Mouse (Mus musculus) macrophage (primary cell): ENCODE measurements around the gene Bcl9. TPM values are rescaled to one million over a fixed set of nuclear protein-coding genes. Genes with fewer than 3 reads are reported as not detected.
A peak's percentile ranks its signal among the peaks of the same experiment; 100 is the strongest.

Source experiments
- H3K27ac ChIP-seq: fragments of 350-480 bp; formaldehyde crosslinking; 2 replicates; pipeline ENCODE4 v1.9.0; 2021
- H3K36me3 ChIP-seq: fragments of 350-480 bp; formaldehyde crosslinking; 2 replicates; pipeline ENCODE4 v1.9.0; 2021; ENCODE audit errors: inconsistent target
- H3K4me3 ChIP-seq: fragments of 350-480 bp; formaldehyde crosslinking; 2 replicates; pipeline ENCODE4 v1.9.0; 2021; ENCODE audit errors: inconsistent target
- H3K79me2 ChIP-seq: fragments of 350-480 bp; formaldehyde crosslinking; 2 replicates; pipeline ENCODE4 v1.9.0; 2021; ENCODE audit errors: inconsistent target
- WGBS: methylation state at CpG from one replicate; pipeline ENCODE4 v1.1.7; 2026; ENCODE audit warnings: inconsistent platforms; ENCODE audit not compliant: missing documents; 5-methylcytosine and 5-hydroxymethylcytosine counted together
- polyA plus RNA-seq: library from polyadenylated mRNA; stranded (reverse); fragments of 250-400 nt; gene quantifications from 3 replicates; pipeline ENCODE4 v1.2.4, GENCODE M21; 2018; ENCODE audit warnings: inconsistent platforms

The Bcl9 gene
- polyA plus RNA-seq, 1 experiment from 2014 or later = 19.3 TPM

GRCm38 (mm10) chr3:97309748-97310536, 12.2 kb upstream of the Bcl9 start:
- H3K4me3 ChIP-seq = no peak overlapping the region
- no peak overlapping the region for H3K27ac ChIP-seq
- WGBS = 15% methylated on average over 15 of the region's 16 CpGs
- no peaks in the 10 kb centered on the region for H3K36me3 ChIP-seq
- H3K79me2 ChIP-seq = no peaks in the 10 kb centered on the region

- 100% methylated on average over 2 of the region's 2 CpGs for WGBS
- H3K36me3 ChIP-seq = no peaks in the 10 kb centered on the region
- no peaks in the 10 kb centered on the region for H3K79me2 ChIP-seq
- no peak overlapping the region for H3K4me3 ChIP-seq
- no peak overlapping the region for H3K27ac ChIP-seq
These were observed 10.7 kb upstream of the Bcl9 start for GRCm38 (mm10) chr3:97308440-97308839.

- Histone ChIP-seq H3K79me2 (no peaks in the 10 kb centered on the region), H3K27ac (no peak overlapping the region), H3K4me3 (no peak overlapping the region), H3K36me3 (no peaks in the 10 kb centered on the region)
- WGBS = 77% methylated on average over 4 of the region's 4 CpGs
These were observed 8.2 kb upstream of the Bcl9 start for GRCm38 (mm10) chr3:97305907-97306306.

- 81% methylated on average over 7 of the region's 7 CpGs for WGBS
- Histone ChIP-seq H3K4me3 (no peak overlapping the region), H3K27ac (no peak overlapping the region), H3K79me2 (no peaks in the 10 kb centered on the region), H3K36me3 (no peaks in the 10 kb centered on the region)
These were observed 3.9 kb upstream of the Bcl9 start for GRCm38 (mm10) chr3:97301586-97301985.

GRCm38 (mm10) chr3:97300370-97300769, 2.7 kb upstream of the Bcl9 start:
- Histone ChIP-seq H3K27ac (no peak overlapping the region), H3K36me3 (no peaks in the 10 kb centered on the region), H3K79me2 (no peaks in the 10 kb centered on the region), H3K4me3 (no peak overlapping the region)
- WGBS = 87% methylated on average over 7 of the region's 7 CpGs

GRCm38 (mm10) chr3:97299885-97300284, 2.2 kb upstream of the Bcl9 start:
- H3K4me3 ChIP-seq = no peak overlapping the region
- H3K79me2 ChIP-seq = no peaks in the 10 kb centered on the region
- no peaks in the 10 kb centered on the region for H3K36me3 ChIP-seq

GRCm38 (mm10) chr3:97298856-97299465, 1.2 kb upstream of the Bcl9 start:
- WGBS = 81% methylated on average over 8 of the region's 10 CpGs
- Histone ChIP-seq H3K27ac (no peak overlapping the region), H3K36me3 (no peaks in the 10 kb centered on the region), H3K4me3 (no peak overlapping the region), H3K79me2 (no peaks in the 10 kb centered on the region)

More at GRCm38 (mm10) chr3:97299885-97300284, 2.2 kb upstream of the Bcl9 start:
- H3K27ac ChIP-seq = no peak overlapping the region

GRCm38 (mm10) chr3:97296941-97297552, 670 bp downstream of the Bcl9 start:
- 11% methylated on average over 16 of the region's 16 CpGs for WGBS
- H3K79me2 ChIP-seq = no peaks in the 10 kb centered on the region
- no peak overlapping the region for H3K27ac ChIP-seq
- no peaks in the 10 kb centered on the region for H3K36me3 ChIP-seq
- H3K4me3 ChIP-seq = peak overlapping the region; percentile 22

- H3K36me3 ChIP-seq = no peaks in the 10 kb centered on the region
- WGBS = 43% methylated on average over 9 of the region's 9 CpGs
- no peaks in the 10 kb centered on the region for H3K79me2 ChIP-seq
- H3K27ac ChIP-seq = no peak overlapping the region
- H3K4me3 ChIP-seq = no peak overlapping the region
These were observed 3.4 kb downstream of the Bcl9 start for GRCm38 (mm10) chr3:97294334-97294733.

GRCm38 (mm10) chr3:97284878-97285277, 12.8 kb downstream of the Bcl9 start:
- no peak overlapping the region for H3K4me3 ChIP-seq
- no peaks in the 10 kb centered on the region for H3K36me3 ChIP-seq
- no peaks in the 10 kb centered on the region for H3K79me2 ChIP-seq
- no peak overlapping the region for H3K27ac ChIP-seq
- 91% methylated on average over 4 of the region's 4 CpGs for WGBS

GRCm38 (mm10) chr3:97284056-97284455, 13.7 kb downstream of the Bcl9 start:
- 89% methylated on average over 9 of the region's 9 CpGs for WGBS
- Histone ChIP-seq H3K36me3 (no peaks in the 10 kb centered on the region), H3K27ac (no peak overlapping the region), H3K79me2 (no peaks in the 10 kb centered on the region), H3K4me3 (no peak overlapping the region)

- Histone ChIP-seq H3K36me3 (no peaks in the 10 kb centered on the region), H3K4me3 (no peak overlapping the region), H3K27ac (no peak overlapping the region), H3K79me2 (no peaks in the 10 kb centered on the region)
- 94% methylated on average over 7 of the region's 7 CpGs for WGBS
These were observed 16.3 kb downstream of the Bcl9 start for GRCm38 (mm10) chr3:97281426-97281825.

GRCm38 (mm10) chr3:97275708-97276107, 22.0 kb downstream of the Bcl9 start:
- H3K79me2 ChIP-seq = no peaks in the 10 kb centered on the region
- no peak overlapping the region for H3K27ac ChIP-seq
- 90% methylated on average over 5 of the region's 5 CpGs for WGBS
- H3K36me3 ChIP-seq = no peaks in the 10 kb centered on the region
- no peak overlapping the region for H3K4me3 ChIP-seq

GRCm38 (mm10) chr3:97274516-97275230, 23.0 kb downstream of the Bcl9 start:
- Histone ChIP-seq H3K79me2 (no peaks in the 10 kb centered on the region), H3K27ac (no peak overlapping the region), H3K36me3 (no peaks in the 10 kb centered on the region), H3K4me3 (no peak overlapping the region)
- WGBS = 92% methylated on average over 15 of the region's 15 CpGs

- 90% methylated on average over 5 of the region's 5 CpGs for WGBS
- H3K27ac ChIP-seq = no peak overlapping the region
These were observed 23.8 kb downstream of the Bcl9 start for GRCm38 (mm10) chr3:97273876-97274275.

More at GRCm38 (mm10) chr3:97273876-97274275, 23.8 kb downstream of the Bcl9 start:
- no peaks in the 10 kb centered on the region for H3K36me3 ChIP-seq
- H3K4me3 ChIP-seq = no peak overlapping the region
- H3K79me2 ChIP-seq = no peaks in the 10 kb centered on the region
